Comparison of ENCODE assay signal across 8 mouse cellular contexts in genomic region chr5:25497369-25497719, GRCm38 (mm10). TPM values are rescaled to one million over a fixed set of nuclear protein-coding genes. Genes with fewer than 3 reads are reported as not detected.
DNase-seq lines count a peak whose midpoint lies in the region; ATAC-seq and TF ChIP-seq lines count a peak whose summit lies in the region.

No protein-coding gene starts in this region.

- H3K9me3 ChIP-seq in kidney, embryonic 16.5 days (ENCODE audit: low read length), result no peaks in the 10 kb centered on the region
- H3K9me3 ChIP-seq in intestine, embryonic 15.5 days, result no peaks in the 10 kb centered on the region
- no peaks in the 10 kb centered on the region for H3K9me3 ChIP-seq in midbrain, embryonic 12.5 days

- ATAC-seq in kidney, embryonic 16.5 days (ENCODE audit: low FRiP score, low TSS enrichment), result no peak
- ATAC-seq in intestine, embryonic 15.5 days, result no peak
- ATAC-seq in midbrain, embryonic 12.5 days (ENCODE audit: low FRiP score, low read depth), result no peak
- ATAC-seq in monocyte, adult 5-6 weeks (replicated peaks; ENCODE audit: insufficient number of reproducible peaks, low FRiP score, low TSS enrichment, poor library complexity, severe bottlenecking), result no peak
- no peak for ATAC-seq in frontal cortex, adult (ENCODE audit: low TSS enrichment)

- peak overlapping the region; percentile 59 for H3K4me2 ChIP-seq in kidney, embryonic 16.5 days (replicated peaks; ENCODE audit: low read depth, low read length)
- peak overlapping the region; percentile 69 for H3K4me2 ChIP-seq in intestine, embryonic 15.5 days (replicated peaks)
- H3K4me2 ChIP-seq in midbrain, embryonic 12.5 days (replicated peaks), result peak overlapping the region; percentile 78

- peak overlapping the region; percentile 69 for H3K4me3 ChIP-seq in kidney, embryonic 16.5 days (ENCODE audit: low read length)
- H3K4me3 ChIP-seq in embryonic fibroblast, embryonic 13.5 days (ENCODE audit: insufficient read depth, low read length), result peak overlapping the region; percentile 99
- peak overlapping the region; percentile 96 for H3K4me3 ChIP-seq in intestine, embryonic 15.5 days (replicated peaks)
- H3K4me3 ChIP-seq in midbrain, embryonic 12.5 days, result peak overlapping the region; percentile 94

- peak overlapping the region; percentile 95 for H3K27ac ChIP-seq in kidney, embryonic 16.5 days (ENCODE audit: low read length)
- H3K27ac ChIP-seq in embryonic fibroblast, embryonic 13.5 days (ENCODE audit: insufficient read depth, low read length), result peak overlapping the region; percentile 2; the same call in 1 of the 2 replicates
- peak overlapping the region; percentile 98; the same call in 1 of the 2 replicates for H3K27ac ChIP-seq in intestine, embryonic 15.5 days
- H3K27ac ChIP-seq in midbrain, embryonic 12.5 days (replicated peaks), result peak overlapping the region; percentile 99

- H3K4me1 ChIP-seq in kidney, embryonic 16.5 days (ENCODE audit: insufficient read depth, low read length), result peaks cover 14% of the 10 kb centered on the region
- H3K4me1 ChIP-seq in embryonic fibroblast, embryonic 13.5 days (ENCODE audit: control insufficient read depth, insufficient read depth, low read length), result peaks cover 2% of the 10 kb centered on the region; the same call in 1 of the 2 replicates
- peaks cover 3% of the 10 kb centered on the region; the same call in 1 of the 2 replicates for H3K4me1 ChIP-seq in intestine, embryonic 15.5 days (replicated peaks)
- peaks cover 20% of the 10 kb centered on the region for H3K4me1 ChIP-seq in midbrain, embryonic 12.5 days

- H3K27me3 ChIP-seq in kidney, embryonic 16.5 days (ENCODE audit: insufficient read depth, low read length), result no peaks in the 10 kb centered on the region
- H3K27me3 ChIP-seq in intestine, embryonic 15.5 days (replicated peaks), result no peaks in the 10 kb centered on the region
- no peaks in the 10 kb centered on the region for H3K27me3 ChIP-seq in midbrain, embryonic 12.5 days

- no peak for TF ChIP-seq POLR2A in embryonic fibroblast, embryonic 13.5 days (IDR thresholded peaks at IDR 0.05; ENCODE audit: low read depth, low read length)

- H3K9ac ChIP-seq in kidney, embryonic 16.5 days (replicated peaks; ENCODE audit: low read length), result peak overlapping the region; percentile 94
- peak overlapping the region; percentile 93 for H3K9ac ChIP-seq in intestine, embryonic 15.5 days
- H3K9ac ChIP-seq in midbrain, embryonic 12.5 days (replicated peaks), result peak overlapping the region; percentile 94

- 0% methylated on average over 10 of the region's 10 CpGs for WGBS in kidney, embryonic 16.5 days
- 2% methylated on average over 10 of the region's 10 CpGs for WGBS in intestine, embryonic 15.5 days
- 2% methylated on average over 10 of the region's 10 CpGs for WGBS in midbrain, embryonic 12.5 days

- no peaks in the 10 kb centered on the region for H3K36me3 ChIP-seq in kidney, embryonic 16.5 days (ENCODE audit: insufficient read depth, low read length)
- H3K36me3 ChIP-seq in intestine, embryonic 15.5 days, result no peaks in the 10 kb centered on the region
- H3K36me3 ChIP-seq in midbrain, embryonic 12.5 days, result no peaks in the 10 kb centered on the region

- no peak for TF ChIP-seq CTCF in embryonic fibroblast, embryonic 13.5 days (IDR thresholded peaks at IDR 0.05; ENCODE audit: borderline replicate concordance, insufficient read depth, low read length)

- no peak for DNase-seq in kidney, postnatal 14 days
- peak; percentile 59 for DNase-seq in Muller cell, postnatal 12 days (ENCODE audit: inconsistent ontology term)

RNA-seq across cellular contexts. Expression of gene Kmt2c, which starts 1.2 kb away (rescaled TPM):
- polyA plus RNA-seq in kidney, embryonic 16.5 days (2015; fragmentation: Nextera tagmentation; extraction: Ambion mirVana), result 10.0 and 13.0 TPM in 2 replicates
- 21.2 and 28.6 TPM in 2 replicates for polyA plus RNA-seq in embryonic fibroblast, embryonic 13.5 days (2011; ENCODE audit: insufficient read length, low read depth, missing spikeins)
- 11.5 and 11.8 TPM in 2 replicates for polyA plus RNA-seq in intestine, embryonic 15.5 days (2015; fragmentation: Nextera tagmentation; extraction: Ambion mirVana)
- polyA plus RNA-seq in midbrain, embryonic 12.5 days (2016; fragmentation: Nextera tagmentation; extraction: Ambion mirVana), result 25.4 and 29.2 TPM in 2 replicates
- total RNA-seq in monocyte, adult 5-6 weeks (2017), result 71.9 to 130 TPM (median 77.4 TPM) in 3 replicates

RNA-seq across cellular contexts. Expression of gene Cct8l1, which starts 18.5 kb away (rescaled TPM):
- not detected in 2 replicates for polyA plus RNA-seq in kidney, embryonic 16.5 days (2015; fragmentation: Nextera tagmentation; extraction: Ambion mirVana)
- not detected in 2 replicates for polyA plus RNA-seq in embryonic fibroblast, embryonic 13.5 days (2011; ENCODE audit: insufficient read length, low read depth, missing spikeins)
- polyA plus RNA-seq in intestine, embryonic 15.5 days (2015; fragmentation: Nextera tagmentation; extraction: Ambion mirVana), result 0.11 TPM in 1 of 2 replicates, not detected in the other
- not detected in 2 replicates for polyA plus RNA-seq in midbrain, embryonic 12.5 days (2016; fragmentation: Nextera tagmentation; extraction: Ambion mirVana)
- not detected in 3 replicates for total RNA-seq in monocyte, adult 5-6 weeks (2017)

Comparison
In these comparisons a context has a peak if more than half of its experiments do, and no peak if none do; other contexts are left out.
1. H3K27ac ChIP-seq: peak in every context shown above with its lines; median percentile 99 in midbrain, embryonic 12.5 days; 98 in intestine, embryonic 15.5 days; 95 in kidney, embryonic 16.5 days; 2 in embryonic fibroblast, embryonic 13.5 days.